Mouse (Mus musculus): Measurements from ENCODE around the gene Shf.
"Not testable (repeated sequence)": the region's sequence is repeated elsewhere in the genome, so short reads cannot be mapped to it uniquely, and the experiment has no call there.

Shf gene

GRCm38 (mm10) chr2:122368995-122369739, at the start of gene Shf:
Shf (minus strand) TSS chr2:122369162.
- peak; percentile 83 to 85 for DNase-seq (ENCODE audit: low spot score in 2 of 2)

- no peak for DNase-seq (ENCODE audit: low spot score in 2 of 2)
These were observed 40.0 kb upstream of the Shf start for GRCm38 (mm10) chr2:122408928-122409327.

- DNase-seq (ENCODE audit: low spot score in 2 of 2) = no peak
These were observed 38.6 kb upstream of the Shf start for GRCm38 (mm10) chr2:122407607-122408006.

GRCm38 (mm10) chr2:122396150-122396549, 27.2 kb upstream of the Shf start:
- DNase-seq (ENCODE audit: low spot score in 2 of 2) = no peak

- DNase-seq (ENCODE audit: low spot score in 2 of 2) = not testable (repeated sequence)
These were observed 18.2 kb upstream of the Shf start for GRCm38 (mm10) chr2:122387135-122387534.

- no peak for DNase-seq (ENCODE audit: low spot score in 2 of 2)
These were observed 16.1 kb upstream of the Shf start for GRCm38 (mm10) chr2:122385095-122385494.

GRCm38 (mm10) chr2:122382121-122382520, 13.2 kb upstream of the Shf start:
- DNase-seq (ENCODE audit: low spot score in 2 of 2) = no peak

- no peak for DNase-seq (ENCODE audit: low spot score in 2 of 2)
These were observed 12.6 kb upstream of the Shf start for GRCm38 (mm10) chr2:122381329-122382103.

- peak; percentile 68 to 71 for DNase-seq (ENCODE audit: low spot score in 2 of 2)
These were observed 11.9 kb upstream of the Shf start for GRCm38 (mm10) chr2:122380768-122381311.

- DNase-seq (ENCODE audit: low spot score in 2 of 2) = no peak
These were observed 10.3 kb upstream of the Shf start for GRCm38 (mm10) chr2:122379292-122379650.

GRCm38 (mm10) chr2:122378421-122379291, 9.7 kb upstream of the Shf start:
- peak; percentile 56 to 63 for DNase-seq (ENCODE audit: low spot score in 2 of 2)

- peak; percentile 82 to 87 for DNase-seq (ENCODE audit: low spot score in 2 of 2)
These were observed 8.8 kb upstream of the Shf start for GRCm38 (mm10) chr2:122377751-122378246.

GRCm38 (mm10) chr2:122377215-122377674, 8.3 kb upstream of the Shf start:
- DNase-seq (ENCODE audit: low spot score in 2 of 2) = peak; percentile 98 to 99

GRCm38 (mm10) chr2:122376041-122376561, 7.1 kb upstream of the Shf start:
- peak; percentile 59 for DNase-seq (ENCODE audit: low spot score in 2 of 2)

- peak; percentile 97 to 99 for DNase-seq (ENCODE audit: low spot score in 2 of 2)
These were observed 6.5 kb upstream of the Shf start for GRCm38 (mm10) chr2:122375391-122375991.

GRCm38 (mm10) chr2:122374666-122375331, 5.8 kb upstream of the Shf start:
- peak in 1 of 2 experiments; percentile 39 for DNase-seq (ENCODE audit: low spot score in 2 of 2)

GRCm38 (mm10) chr2:122374012-122374411, 5.0 kb upstream of the Shf start:
- DNase-seq (ENCODE audit: low spot score in 2 of 2) = no peak

- no peak for DNase-seq (ENCODE audit: low spot score in 2 of 2)
These were observed 3.6 kb upstream of the Shf start for GRCm38 (mm10) chr2:122372541-122372940.

GRCm38 (mm10) chr2:122372067-122372466, 3.1 kb upstream of the Shf start:
- no peak for DNase-seq (ENCODE audit: low spot score in 2 of 2)

- no peak for DNase-seq (ENCODE audit: low spot score in 2 of 2)
These were observed 1.3 kb upstream of the Shf start for GRCm38 (mm10) chr2:122370101-122370750.

All from right cerebral cortex, adult 2 months (tissue).